Mouse (Mus musculus): ENCODE results near the gene Jph3.

Gene Jph3

GRCm38 (mm10) chr8:121729323-121729722 lies at the start of gene Jph3:
Jph3 (plus strand) TSS chr8:121729623.
- no peak for DNase-seq (ENCODE audit: low spot score)

GRCm38 (mm10) chr8:121680896-121681295 lies 48.5 kb upstream of the Jph3 start:
- no peak for DNase-seq (ENCODE audit: low spot score)

GRCm38 (mm10) chr8:121681457-121681856 lies 48.0 kb upstream of the Jph3 start:
- no peak for DNase-seq (ENCODE audit: low spot score)

- DNase-seq (ENCODE audit: low spot score), result no peak
Observed at GRCm38 (mm10) chr8:121683083-121683832, 46.2 kb upstream of the Jph3 start.

- DNase-seq (ENCODE audit: low spot score), result no peak
Observed at GRCm38 (mm10) chr8:121685419-121685818, 44.0 kb upstream of the Jph3 start.

GRCm38 (mm10) chr8:121687455-121688161 lies 41.8 kb upstream of the Jph3 start:
- DNase-seq (ENCODE audit: low spot score), result no peak

GRCm38 (mm10) chr8:121688496-121688895 lies 40.9 kb upstream of the Jph3 start:
- no peak for DNase-seq (ENCODE audit: low spot score)

- no peak for DNase-seq (ENCODE audit: low spot score)
Observed at GRCm38 (mm10) chr8:121694453-121694852, 35.0 kb upstream of the Jph3 start.

- no peak for DNase-seq (ENCODE audit: low spot score)
Observed at GRCm38 (mm10) chr8:121695585-121696184, 33.7 kb upstream of the Jph3 start.

GRCm38 (mm10) chr8:121697735-121698614 lies 31.4 kb upstream of the Jph3 start:
- DNase-seq (ENCODE audit: low spot score), result no peak

- no peak for DNase-seq (ENCODE audit: low spot score)
Observed at GRCm38 (mm10) chr8:121698615-121699101, 30.8 kb upstream of the Jph3 start.

- DNase-seq (ENCODE audit: low spot score), result no peak
Observed at GRCm38 (mm10) chr8:121699936-121700335, 29.5 kb upstream of the Jph3 start.

- DNase-seq (ENCODE audit: low spot score), result no peak
Observed at GRCm38 (mm10) chr8:121705174-121705573, 24.2 kb upstream of the Jph3 start.

- DNase-seq (ENCODE audit: low spot score), result no peak
Observed at GRCm38 (mm10) chr8:121706956-121707355, 22.5 kb upstream of the Jph3 start.

GRCm38 (mm10) chr8:121708406-121708805 lies 21.0 kb upstream of the Jph3 start:
- DNase-seq (ENCODE audit: low spot score), result no peak

GRCm38 (mm10) chr8:121717502-121717901 lies 11.9 kb upstream of the Jph3 start:
- DNase-seq (ENCODE audit: low spot score), result no peak

- DNase-seq (ENCODE audit: low spot score), result peak; percentile 50
Observed at GRCm38 (mm10) chr8:121717982-121718425, 11.4 kb upstream of the Jph3 start.

GRCm38 (mm10) chr8:121718925-121719324 lies 10.5 kb upstream of the Jph3 start:
- DNase-seq (ENCODE audit: low spot score), result no peak

GRCm38 (mm10) chr8:121721072-121721471 lies 8.4 kb upstream of the Jph3 start:
- no peak for DNase-seq (ENCODE audit: low spot score)

- no peak for DNase-seq (ENCODE audit: low spot score)
Observed at GRCm38 (mm10) chr8:121723846-121724245, 5.6 kb upstream of the Jph3 start.

GRCm38 (mm10) chr8:121727164-121727563 lies 2.3 kb upstream of the Jph3 start:
- no peak for DNase-seq (ENCODE audit: low spot score)

GRCm38 (mm10) chr8:121729754-121730153 lies 331 bp downstream of the Jph3 start:
- no peak for DNase-seq (ENCODE audit: low spot score)

Measured in ovary, postnatal 10 days (tissue).